Mouse (Mus musculus): ENCODE data around the gene Cd3e. TPM values are rescaled to one million over a fixed set of nuclear protein-coding genes. Genes with fewer than 3 reads are reported as not detected.

The Cd3e gene
- polyA plus RNA-seq, 1 experiment from 2014 or later = 0.09 TPM

DNA sequence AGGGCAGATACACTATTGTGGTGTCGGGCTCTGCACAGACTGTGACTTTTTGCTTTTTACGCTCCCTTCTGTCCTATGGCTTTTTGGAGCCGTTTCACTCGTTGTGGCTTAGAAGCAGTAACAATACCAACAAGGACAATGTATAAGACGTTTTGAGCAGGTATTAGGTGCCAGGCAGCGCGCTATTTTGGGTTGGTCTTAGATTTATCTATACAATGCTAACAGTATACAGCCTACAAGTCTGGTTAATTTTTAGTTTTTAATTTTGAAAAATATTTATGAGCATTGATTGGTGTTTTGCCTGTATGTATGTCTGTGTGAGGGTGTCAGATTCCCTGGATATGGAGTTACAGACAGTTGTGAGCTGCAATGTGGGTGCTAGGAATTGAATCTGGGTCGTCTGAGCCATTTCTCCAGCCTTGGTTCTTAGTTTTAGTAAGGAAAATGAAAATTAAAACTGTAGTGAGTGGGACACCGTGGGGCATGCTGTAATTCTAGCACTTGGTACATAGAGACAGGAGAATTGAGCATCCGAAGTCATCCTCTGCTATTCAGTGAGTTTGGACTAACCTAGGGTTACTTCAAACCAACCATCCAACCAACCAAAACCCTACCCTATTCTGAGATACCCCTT is 43.5 kb downstream of the Cd3e start:
- 13% methylated on average over 10 of the region's 10 CpGs for WGBS
- Histone ChIP-seq H3K27me3 (replicated peaks) (0 out of 2 replicates have a peak, but pooled peaks cover 3% of the 10 kb centered on the region), H3K27ac (peak overlapping the region; percentile 80), H3K4me3 (peak overlapping the region; percentile 93), H3K36me3 (replicated peaks) (peaks cover 7% of the 10 kb centered on the region; the same call in 1 of the 2 replicates), H3K9ac (peak overlapping the region; percentile 51), H3K9me3 (no peaks in the 10 kb centered on the region), H3K4me2 (peak overlapping the region; percentile 86), H3K4me1 (peaks cover 15% of the 10 kb centered on the region)
- peak; percentile 68 for ATAC-seq (replicated peaks)

- H3K9ac ChIP-seq = peak within 1 kb of the TSS; percentile 80
- H3K36me3 ChIP-seq (replicated peaks) = peaks cover 7% of the 10 kb centered on the region; the same call in 1 of the 2 replicates
- WGBS = under 1% methylated on average over 39 of the region's 39 CpGs
- ATAC-seq (replicated peaks) = peak; percentile 94
- H3K27ac ChIP-seq = peak within 1 kb of the TSS; percentile 80
- H3K4me3 ChIP-seq = peak within 1 kb of the TSS; percentile 93
- peaks cover 15% of the 10 kb centered on the region for H3K4me1 ChIP-seq
- H3K4me2 ChIP-seq = peak within 1 kb of the TSS; percentile 86
- H3K9me3 ChIP-seq = no peaks in the 10 kb centered on the region
- 0 out of 2 replicates have a peak, but pooled peaks cover under 1% of the 10 kb centered on the region for H3K27me3 ChIP-seq (replicated peaks)
Observed at GRCm38 (mm10) chr9:44965126-44965832, 44.1 kb downstream of the Cd3e start, which contains the start of gene Ube4a. TSS of gene Ube4a (minus strand) at chr9:44965600.

DNA sequence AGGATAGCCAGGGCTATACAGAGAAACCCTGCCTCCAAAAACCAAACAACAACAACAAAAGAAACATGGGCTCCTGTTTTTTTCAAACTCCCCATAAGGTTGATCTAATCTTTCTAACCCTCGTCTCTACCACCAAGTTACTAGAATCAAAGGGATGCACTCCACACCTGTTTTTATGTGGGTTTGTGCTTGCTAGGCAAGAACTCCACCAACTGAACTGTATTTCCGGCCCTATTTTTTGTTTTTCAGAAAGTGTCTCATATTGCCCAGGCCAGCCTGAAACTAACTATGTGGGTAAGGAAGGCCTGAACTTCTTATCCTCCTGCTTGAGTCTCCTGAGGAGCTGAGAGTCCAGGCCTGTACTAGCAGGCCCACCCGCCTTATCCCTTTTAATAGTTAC is 55.0 kb downstream of the Cd3e start:
- H3K4me2 ChIP-seq = no peak overlapping the region
- no peaks in the 10 kb centered on the region for H3K4me1 ChIP-seq
- H3K4me3 ChIP-seq = no peak overlapping the region
- no peaks in the 10 kb centered on the region for H3K9me3 ChIP-seq
- no peak for ATAC-seq (replicated peaks)
- no peak overlapping the region for H3K9ac ChIP-seq
- H3K36me3 ChIP-seq (replicated peaks) = peaks cover 69% of the 10 kb centered on the region
- H3K27me3 ChIP-seq (replicated peaks) = no peaks in the 10 kb centered on the region
- no peak overlapping the region for H3K27ac ChIP-seq
- WGBS = 97% methylated on average over 3 of the region's 3 CpGs

Other genes starting within 250 kb of the Cd3e start
- gene Arcn1, start 241.8 kb downstream of the Cd3e start, polyA plus RNA-seq (2015; fragmentation: Nextera tagmentation; extraction: Ambion mirVana) = 134 and 136 TPM in 2 replicates
- gene Ift46, start 241.7 kb downstream of the Cd3e start, polyA plus RNA-seq (2015; fragmentation: Nextera tagmentation; extraction: Ambion mirVana) = 168 and 169 TPM in 2 replicates
- 16.1 and 18.3 TPM in 2 replicates for gene Tmem25, start 210.3 kb downstream of the Cd3e start, polyA plus RNA-seq (2015; fragmentation: Nextera tagmentation; extraction: Ambion mirVana)
- gene Ttc36, start 206.6 kb downstream of the Cd3e start, polyA plus RNA-seq (2015; fragmentation: Nextera tagmentation; extraction: Ambion mirVana) = 0.41 TPM in 1 of 2 replicates, not detected in the other
- 23.5 and 25.6 TPM in 2 replicates for gene Kmt2a, start 128.3 kb downstream of the Cd3e start, polyA plus RNA-seq (2015; fragmentation: Nextera tagmentation; extraction: Ambion mirVana)
- gene Atp5l, start 88.9 kb downstream of the Cd3e start, polyA plus RNA-seq (2015; fragmentation: Nextera tagmentation; extraction: Ambion mirVana) = 670 and 687 TPM in 2 replicates
- gene Ube4a, start 44.0 kb downstream of the Cd3e start, polyA plus RNA-seq (2015; fragmentation: Nextera tagmentation; extraction: Ambion mirVana) = 35.7 and 40.5 TPM in 2 replicates
- not detected in 2 replicates for gene Cd3g, start 29.2 kb downstream of the Cd3e start, polyA plus RNA-seq (2015; fragmentation: Nextera tagmentation; extraction: Ambion mirVana)
- not detected in 2 replicates for gene Cd3d, start 27.8 kb downstream of the Cd3e start, polyA plus RNA-seq (2015; fragmentation: Nextera tagmentation; extraction: Ambion mirVana)
- gene Mpzl2, start 30.2 kb upstream of the Cd3e start, polyA plus RNA-seq (2015; fragmentation: Nextera tagmentation; extraction: Ambion mirVana) = 2.5 and 2.8 TPM in 2 replicates
- gene Mpzl3, start 45.6 kb upstream of the Cd3e start, polyA plus RNA-seq (2015; fragmentation: Nextera tagmentation; extraction: Ambion mirVana) = 1.2 TPM in 2 replicates
- gene Jaml, start 69.6 kb upstream of the Cd3e start, polyA plus RNA-seq (2015; fragmentation: Nextera tagmentation; extraction: Ambion mirVana) = 0.24 and 0.26 TPM in 2 replicates
- gene Scn2b, start 108.2 kb upstream of the Cd3e start, polyA plus RNA-seq (2015; fragmentation: Nextera tagmentation; extraction: Ambion mirVana) = 10.0 and 11.2 TPM in 2 replicates
- 0.30 and 0.42 TPM in 2 replicates for gene Scn4b, start 128.8 kb upstream of the Cd3e start, polyA plus RNA-seq (2015; fragmentation: Nextera tagmentation; extraction: Ambion mirVana)
- gene BC049352, start 172.4 kb upstream of the Cd3e start, polyA plus RNA-seq (2015; fragmentation: Nextera tagmentation; extraction: Ambion mirVana) = not detected in 2 replicates
- not detected in 2 replicates for gene Tmprss4, start 194.5 kb upstream of the Cd3e start, polyA plus RNA-seq (2015; fragmentation: Nextera tagmentation; extraction: Ambion mirVana)